Mouse (Mus musculus): Measurements from ENCODE around the gene Zmynd8.

Gene Zmynd8

DNA sequence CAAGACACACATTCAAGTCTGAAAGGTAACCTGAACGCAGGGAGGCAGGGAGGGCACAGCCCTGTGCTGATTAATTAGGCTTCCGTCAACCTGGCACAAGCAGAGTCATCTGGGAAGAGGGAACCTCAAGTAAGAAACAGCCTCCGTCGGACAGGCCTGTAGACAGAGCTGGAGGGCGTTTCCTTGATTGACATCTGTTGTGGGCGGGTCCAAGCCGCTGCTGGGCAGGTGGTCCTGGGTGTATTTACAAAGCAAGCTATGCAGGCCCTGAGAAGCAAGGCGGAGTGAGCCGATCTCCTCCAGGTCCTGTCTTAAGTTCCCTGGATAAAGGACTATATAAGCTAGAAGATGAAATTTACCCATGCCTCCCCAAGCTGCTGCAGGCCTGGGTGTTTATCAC, 65.3 kb downstream of the Zmynd8 start:
- DNase-seq (ENCODE audit: low spot score), result no peak

DNA sequence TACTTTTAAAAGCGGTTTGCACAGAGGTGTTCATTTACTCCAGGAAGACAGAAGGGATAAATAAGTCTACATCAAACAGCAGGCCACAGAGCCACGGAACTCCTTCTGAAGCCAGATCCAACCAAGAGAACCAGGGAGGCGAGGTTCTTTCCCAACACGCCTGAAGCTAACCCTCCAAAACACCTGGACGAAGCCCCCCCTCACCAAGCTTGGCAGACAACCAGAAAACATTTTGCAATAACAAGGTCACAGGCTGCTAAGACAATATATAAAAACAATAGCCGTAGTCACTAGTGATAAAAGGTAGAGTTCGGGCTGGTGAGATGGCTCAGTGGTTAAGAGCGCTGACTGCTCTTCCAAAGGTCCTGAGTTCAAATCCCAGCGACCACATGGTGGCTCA, 66.1 kb downstream of the Zmynd8 start:
- DNase-seq (ENCODE audit: low spot score), result no peak

DNA sequence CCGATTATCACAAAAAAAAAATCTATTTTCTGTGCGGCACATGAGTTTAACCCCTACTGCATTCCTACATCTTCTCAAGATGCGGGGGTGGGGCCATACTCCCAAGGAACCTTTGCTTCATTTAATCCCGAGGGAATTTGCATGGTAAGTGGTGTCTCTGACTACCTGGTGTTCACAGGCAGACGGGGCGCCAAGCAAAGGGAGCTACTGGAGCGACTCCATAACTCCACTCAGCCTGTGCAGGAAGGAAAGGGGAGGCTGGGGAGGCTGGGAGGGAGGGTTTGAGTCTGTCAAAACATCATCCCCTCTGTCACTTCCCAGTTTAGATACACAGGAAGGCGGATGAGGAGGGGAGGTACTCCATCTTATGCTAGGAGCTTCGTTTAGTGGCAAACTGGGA, 66.5 kb downstream of the Zmynd8 start:
- no peak for DNase-seq (ENCODE audit: low spot score)

DNA sequence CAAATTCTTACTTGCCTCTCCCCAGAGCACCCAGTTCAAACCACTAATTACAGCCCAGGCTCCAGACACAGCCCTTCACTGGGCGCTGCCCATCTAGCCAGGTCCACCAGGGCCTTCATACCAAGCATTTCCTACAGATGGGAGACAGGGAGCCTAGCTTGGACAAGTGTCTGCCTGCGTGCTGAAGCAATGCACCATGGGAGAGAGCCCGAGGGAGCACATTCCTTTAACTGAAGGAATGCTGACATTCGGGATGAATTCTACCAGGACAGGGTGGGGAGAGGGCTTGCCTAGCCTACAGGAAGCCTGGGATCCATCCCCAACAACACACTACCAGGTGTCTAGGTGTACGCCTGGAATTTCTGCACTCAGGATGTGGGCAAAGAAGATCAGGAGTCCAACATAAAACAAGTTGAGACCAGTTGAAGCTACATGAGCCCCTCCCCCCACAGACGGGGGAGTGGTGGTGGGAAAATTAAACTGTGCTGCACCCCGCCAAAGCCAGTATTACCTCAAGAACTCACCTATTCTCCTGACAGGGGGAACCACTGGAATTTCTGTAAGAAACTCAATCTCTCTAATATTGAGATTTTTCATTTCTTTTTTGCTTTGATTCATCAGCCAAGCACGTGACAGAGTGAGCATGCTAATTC, 67.1 kb downstream of the Zmynd8 start:
- no peak for DNase-seq (ENCODE audit: low spot score)

DNA sequence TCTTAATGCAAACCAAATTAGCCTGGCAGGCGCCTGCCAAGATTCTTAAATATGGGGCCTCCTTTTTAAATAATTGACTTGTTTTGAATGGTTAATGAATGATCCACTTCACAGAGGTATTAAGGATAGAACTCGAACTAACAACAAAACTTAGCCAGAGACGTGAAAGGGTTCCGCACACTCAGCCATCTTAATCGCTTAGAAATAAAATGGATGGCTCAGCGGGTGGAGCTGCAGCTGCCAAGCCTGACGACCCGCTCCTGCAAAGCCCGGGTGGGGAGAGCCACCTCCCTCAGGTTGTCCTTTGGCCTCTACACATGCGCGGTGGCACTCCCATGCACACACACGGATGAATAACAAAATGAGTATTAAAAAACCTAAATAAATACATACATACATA, 70.0 kb downstream of the Zmynd8 start:
- DNase-seq (ENCODE audit: low spot score), result no peak

DNA sequence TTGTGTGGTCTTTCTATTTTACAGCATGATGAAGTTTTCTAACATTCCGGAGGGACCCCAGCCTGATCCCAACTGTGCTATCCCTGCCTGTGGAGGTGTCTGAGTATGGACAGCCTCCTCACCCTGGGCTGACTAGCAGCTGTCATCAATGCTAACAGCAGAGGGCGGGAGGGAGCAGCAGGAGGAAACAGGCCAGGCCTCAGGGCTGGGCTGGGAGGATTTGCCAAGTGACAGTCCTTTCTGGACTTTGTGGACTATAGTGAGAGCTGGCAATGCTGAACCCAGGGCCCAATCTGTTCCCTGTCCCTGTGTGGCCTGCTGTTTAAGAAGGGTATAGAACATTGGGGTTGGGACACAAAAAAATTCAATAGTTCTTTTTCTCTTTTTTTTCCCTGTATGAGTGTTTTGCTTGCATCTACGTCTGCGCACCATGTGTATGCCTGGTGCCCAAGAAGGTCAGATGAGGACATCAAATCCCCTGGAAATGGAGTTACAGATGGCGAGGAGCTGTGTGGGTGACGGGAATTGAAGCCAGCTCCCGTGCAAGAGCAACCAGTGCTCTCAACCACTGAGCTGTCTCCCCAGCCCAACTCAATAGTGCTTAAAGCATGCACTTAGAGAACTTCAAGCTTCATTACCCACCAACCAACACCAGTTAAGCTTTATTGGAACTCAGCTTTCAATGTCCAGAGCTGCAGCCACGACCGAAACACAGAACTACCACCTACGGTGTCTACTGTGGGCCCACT, 72.7 kb downstream of the Zmynd8 start:
- DNase-seq (ENCODE audit: low spot score), result peak; percentile 40

DNA sequence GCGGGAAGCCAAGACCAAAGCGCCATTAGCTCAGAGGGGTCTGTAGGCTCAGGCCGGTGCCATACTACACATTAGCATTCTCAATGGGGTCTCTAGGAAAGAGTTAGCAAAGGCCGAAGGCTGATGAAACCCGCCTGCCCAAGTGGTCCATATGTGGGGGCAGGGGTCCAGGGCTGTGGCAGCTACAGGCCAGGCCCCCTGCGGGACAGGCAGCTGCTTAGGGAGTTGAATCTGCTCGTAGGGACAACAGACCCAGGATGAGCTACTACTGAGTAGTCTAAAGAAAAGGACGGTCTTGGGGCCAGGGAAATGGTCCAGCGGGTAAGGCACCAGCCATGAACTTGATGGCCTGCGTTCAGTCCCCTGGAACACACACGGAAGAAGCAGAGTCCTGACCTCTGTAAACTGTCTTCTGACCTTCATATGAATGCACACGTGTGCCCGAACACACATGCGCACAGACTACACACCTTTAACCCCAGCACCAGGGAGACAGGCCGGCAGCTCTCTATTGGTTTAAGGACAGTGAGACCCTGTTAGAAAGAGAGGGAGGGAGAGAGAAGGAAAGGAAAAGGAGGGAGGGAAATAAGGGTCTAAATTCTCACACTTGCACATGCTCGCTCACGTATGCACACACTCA, 73.4 kb downstream of the Zmynd8 start:
- no peak for DNase-seq (ENCODE audit: low spot score)

DNA sequence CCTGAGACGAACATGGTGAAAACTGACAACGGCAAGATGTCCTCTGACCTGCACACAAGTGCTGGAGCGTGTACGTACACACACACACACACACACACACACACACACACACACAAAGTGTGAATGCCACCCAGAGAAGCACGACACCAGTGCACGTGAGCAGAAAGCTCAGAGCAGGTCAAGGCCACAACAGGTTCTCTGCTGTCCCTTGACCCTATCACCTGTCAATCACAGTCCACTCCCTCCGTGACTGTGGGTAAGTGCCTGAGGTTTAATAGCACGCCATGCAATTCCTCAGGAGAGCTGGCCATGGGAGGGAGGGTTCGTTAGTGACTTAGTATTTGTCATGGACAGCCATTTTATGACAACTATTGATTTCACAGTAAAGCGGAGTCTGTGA, 74.0 kb downstream of the Zmynd8 start:
- no peak for DNase-seq (ENCODE audit: low spot score)

DNA sequence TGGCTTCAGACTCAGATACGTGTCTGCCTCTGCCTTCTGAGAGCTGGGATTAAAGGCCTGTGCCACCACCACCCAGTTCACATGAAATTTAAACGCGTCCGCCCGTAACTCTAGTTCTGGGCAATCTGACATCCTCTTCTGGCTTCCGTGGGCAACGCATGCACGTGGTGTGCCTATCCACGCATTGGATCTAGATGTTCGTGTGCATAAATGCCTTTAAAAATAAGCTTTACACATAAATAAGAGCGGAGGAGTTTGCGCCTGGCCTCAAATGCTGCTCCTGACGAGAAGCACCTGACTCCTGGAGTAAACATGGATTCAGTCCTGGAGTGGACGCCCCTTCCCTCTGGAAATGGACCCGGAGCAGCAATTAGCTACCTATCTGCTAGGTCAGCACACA, 76.3 kb downstream of the Zmynd8 start:
- no peak for DNase-seq (ENCODE audit: low spot score)

DNA sequence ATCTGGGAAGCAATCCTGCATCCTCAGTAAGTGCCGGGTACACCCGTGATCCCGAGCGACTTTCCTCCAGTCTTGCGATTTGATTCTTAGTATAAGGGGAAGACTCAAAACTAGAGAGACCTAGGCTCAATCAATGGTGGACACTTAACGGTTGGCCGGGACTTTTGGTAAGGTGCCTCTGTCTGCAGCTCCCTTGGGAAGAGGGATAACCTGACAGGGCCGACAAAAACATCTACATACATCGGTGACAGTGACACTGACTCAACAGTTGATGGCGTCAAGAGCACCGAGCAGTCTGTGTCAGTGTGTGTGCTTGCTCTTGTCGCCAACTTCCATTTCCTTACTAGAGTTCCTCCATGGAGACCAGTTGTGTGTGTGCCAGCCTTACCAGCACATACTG, 77.1 kb downstream of the Zmynd8 start:
- DNase-seq (ENCODE audit: low spot score), result no peak

DNA sequence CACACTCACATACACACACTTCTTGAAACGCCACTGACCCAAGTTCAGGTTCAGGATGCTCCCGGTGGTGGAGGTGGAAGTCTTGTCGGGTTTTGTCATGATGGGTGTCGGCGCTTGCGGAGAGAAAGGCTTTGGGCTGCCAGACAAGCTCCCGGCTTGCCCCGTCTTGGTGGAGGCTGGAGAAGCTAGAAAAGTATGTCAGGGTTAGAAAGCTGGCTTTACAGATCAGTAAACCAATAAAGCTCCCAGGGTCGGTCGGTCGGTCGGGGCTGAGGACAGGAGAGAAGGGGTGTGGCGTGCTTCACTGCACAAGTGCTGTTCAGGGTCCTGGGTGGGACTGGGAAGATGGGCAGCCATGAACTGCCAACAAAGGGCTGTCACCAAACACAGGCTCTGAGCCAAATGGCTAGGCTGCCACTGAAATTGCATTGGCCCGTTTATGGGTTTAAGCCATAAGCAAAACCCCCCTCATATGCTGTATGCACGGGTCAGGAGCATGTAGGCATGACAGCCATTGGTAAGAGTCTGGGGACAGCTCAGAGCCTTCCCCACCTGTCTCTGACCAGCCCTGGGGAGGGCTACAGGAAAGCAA, 78.2 kb downstream of the Zmynd8 start:
- DNase-seq (ENCODE audit: low spot score), result no peak

DNA sequence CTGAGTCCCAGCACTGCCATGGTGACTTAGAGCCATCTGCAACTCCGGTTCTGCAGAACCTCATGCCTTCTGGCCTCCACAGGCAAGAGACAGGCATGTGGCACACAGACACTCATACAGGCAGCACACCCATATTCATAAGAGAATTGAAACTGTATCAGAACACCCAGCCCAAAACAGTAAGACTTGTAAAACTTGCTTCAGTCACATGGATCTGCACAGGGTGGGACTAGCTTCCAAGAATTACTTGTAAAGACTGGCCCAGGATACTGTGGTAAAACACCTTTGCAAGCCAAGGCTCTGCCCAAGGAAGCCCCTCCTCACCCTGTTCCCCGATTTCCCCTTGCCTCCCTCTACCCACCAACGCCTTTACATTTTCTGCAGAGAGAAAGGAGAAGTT, 78.7 kb downstream of the Zmynd8 start:
- DNase-seq (ENCODE audit: low spot score), result no peak

DNA sequence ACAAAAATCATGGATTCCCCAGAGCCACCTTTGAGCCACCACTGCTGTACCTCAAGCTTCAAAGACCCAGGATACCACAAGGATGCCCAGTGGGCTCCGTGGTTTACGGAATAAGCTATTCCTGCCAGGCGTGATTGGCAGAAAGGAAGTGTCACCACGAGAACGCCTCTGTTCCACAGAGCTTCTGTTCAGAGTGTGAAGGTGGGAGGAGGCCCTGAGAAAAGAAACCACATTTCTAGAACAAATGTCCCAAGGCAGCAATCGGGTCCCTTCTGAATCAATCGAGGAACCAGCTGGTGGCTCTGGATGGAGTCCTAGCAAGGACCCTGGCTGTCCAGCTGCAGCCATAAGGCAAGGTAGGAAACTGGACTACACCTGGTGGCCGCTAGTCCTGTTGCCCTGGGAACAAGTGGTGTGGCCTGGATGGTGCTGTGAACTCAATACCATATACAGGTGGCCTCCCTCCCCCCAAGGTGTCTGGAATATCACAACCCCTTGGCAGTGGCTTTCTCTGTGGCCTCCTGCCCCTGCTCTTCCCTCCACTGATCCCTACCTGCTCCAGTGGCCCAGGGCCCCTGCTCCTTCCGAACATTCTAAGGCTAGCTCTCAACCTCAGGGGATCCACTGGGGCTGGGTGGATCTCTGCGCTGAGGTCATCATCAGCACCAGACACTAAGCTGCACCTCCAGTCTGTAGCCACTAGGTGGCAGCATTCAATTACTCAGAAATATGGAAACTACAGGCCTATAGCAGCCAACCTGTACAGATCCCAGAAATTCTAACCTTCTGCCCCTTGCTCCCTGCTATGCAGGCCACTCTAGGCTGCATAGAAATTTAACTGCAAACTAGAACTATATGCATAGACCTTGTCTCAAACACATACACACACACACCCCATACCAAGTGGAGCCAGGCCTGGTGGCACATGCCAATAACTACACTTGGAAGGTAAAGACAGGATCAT, 79.5 kb downstream of the Zmynd8 start:
- peak; percentile 88 for DNase-seq (ENCODE audit: low spot score)

DNA sequence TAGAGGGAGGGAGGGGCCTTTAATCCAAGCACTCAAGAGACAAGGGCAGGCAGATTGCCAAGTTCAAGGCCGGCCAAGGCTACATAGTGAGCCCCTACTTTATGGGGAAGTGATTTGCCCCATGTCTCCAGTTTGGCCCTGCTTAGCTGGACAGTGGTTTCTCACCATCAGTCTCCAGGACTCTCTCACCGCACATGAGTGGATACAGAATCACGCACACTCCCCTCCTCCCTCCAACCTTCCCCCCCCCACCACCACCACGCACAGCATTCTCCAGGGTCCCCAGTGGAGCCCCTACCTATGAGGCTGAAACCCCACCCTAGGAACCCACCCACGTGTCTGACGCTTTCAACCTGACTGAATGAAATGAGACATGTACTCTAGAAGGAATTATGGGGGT, 80.2 kb downstream of the Zmynd8 start:
- no peak for DNase-seq (ENCODE audit: low spot score)

DNA sequence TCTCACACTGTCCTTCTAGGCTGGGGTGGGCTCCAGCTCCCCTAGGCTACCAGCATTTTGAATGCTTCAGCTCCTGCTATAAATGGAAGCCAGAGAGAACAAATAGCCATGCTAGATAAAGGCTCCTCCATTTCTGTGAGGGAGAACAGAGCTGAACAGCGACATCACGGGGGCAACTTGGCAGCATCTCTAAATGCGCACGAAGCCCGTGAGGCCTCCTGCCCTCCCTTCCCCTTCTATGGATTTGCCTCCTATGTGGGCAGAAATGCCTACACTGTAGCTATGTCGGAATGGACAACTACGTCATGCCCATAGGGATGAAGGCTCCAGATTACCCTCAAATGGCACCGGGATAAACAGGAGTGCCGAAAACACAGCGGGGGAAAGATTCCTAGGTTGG, 81.4 kb downstream of the Zmynd8 start:
- no peak for DNase-seq (ENCODE audit: low spot score)

DNA sequence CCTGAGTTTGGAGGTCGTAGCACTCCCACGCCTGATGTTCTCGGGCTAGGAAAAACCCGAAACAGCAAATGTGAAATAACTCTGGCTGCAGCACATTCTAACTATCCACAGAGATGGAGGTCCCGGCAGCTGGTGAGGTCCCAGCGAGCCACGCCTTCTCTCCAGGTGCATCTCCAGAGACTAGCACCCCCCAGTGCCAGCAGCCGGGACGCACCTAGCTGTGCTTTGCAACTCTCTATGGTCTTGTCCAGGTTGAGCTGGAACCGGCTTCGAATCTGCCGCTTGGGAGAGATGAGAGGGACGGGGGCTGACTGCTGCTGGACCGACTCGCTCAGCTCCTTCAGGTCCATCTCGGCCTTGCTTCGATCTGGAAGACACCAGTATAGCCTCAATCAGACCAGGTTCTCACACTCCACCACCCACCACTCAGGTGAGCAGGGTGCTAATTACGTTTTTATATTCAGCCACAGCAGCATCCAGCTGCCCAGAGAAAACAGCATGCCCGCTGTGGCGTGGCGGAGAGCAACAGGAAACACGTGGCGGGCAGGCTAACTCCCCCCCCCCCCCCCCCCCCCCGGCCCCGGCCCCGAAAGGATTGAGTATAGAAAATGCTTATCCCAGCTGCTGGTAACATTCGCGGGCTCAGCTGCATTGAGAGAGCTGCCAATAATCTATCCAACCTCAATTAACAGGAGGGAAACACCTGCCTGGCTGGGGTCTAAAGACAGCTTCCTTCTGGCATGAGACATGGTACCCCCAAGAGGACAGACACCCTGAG, 83.5 kb downstream of the Zmynd8 start:
- DNase-seq (ENCODE audit: low spot score), result no peak

DNA sequence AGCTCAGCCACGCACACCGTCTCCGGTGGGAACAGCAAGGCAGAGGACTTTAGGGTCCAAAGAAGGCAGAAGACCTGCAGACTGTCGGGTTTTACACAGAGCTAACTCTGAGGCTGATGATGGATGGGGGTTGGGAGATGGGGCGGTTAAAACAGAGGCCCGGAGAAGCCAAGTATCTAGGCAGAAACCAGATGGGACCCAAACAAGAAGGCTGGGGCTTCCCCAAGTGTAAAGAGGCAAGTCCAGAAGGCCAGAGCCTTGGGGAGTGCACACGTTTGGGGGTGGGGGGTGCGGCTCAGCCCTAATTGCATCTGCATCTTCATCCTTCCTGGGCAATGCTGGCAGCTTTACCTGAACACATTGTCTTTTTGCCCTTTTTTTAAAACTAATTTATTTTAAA, 85.9 kb downstream of the Zmynd8 start:
- DNase-seq (ENCODE audit: low spot score), result no peak

DNA sequence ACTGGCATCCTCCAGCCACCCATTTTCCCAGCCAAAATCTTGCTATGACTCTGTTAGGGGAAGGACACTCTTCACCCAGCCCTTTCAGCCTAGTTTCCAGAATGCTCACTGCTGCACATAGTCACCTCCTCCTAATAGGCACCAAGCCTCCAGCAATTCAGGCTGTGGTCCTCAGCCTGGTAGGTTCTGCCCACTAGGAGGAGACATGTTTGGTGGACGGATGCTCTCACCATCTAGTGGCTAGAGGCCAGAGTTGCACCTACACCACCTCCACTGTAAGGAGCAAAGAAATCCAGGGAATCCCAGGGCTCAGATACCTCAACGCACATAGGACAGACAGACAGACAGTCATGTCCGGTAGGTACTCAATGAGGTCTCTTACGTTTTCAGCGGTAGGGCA, 87.3 kb downstream of the Zmynd8 start:
- DNase-seq (ENCODE audit: low spot score), result no peak

DNA sequence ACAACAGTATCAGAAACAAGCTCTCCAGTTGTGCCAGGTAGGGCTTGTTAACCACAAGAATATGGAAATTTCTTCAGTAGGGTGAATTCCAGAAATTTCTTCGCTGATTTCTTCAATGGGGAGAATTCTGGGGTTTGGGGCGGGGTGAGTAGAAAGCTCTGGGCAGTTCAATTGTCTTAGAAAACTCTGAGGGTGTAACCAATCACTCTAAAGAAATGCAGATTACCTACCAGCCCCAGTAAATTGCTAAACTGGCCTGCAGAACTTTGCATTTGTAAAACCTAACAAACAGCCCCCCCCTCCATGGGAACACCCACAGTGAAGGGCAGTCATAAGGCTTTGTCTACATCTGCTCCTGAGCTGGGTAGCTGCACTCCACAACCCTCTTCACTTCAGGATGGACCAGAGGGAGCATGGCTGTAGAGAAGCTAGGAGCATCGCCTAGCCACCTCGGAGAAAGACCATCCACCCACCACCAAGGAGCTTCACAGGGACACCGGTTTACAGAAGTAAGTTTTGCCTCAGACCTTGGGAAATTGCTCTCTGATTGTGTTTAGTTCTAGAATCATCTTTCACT, 88.8 kb downstream of the Zmynd8 start:
- no peak for DNase-seq (ENCODE audit: low spot score)

DNA sequence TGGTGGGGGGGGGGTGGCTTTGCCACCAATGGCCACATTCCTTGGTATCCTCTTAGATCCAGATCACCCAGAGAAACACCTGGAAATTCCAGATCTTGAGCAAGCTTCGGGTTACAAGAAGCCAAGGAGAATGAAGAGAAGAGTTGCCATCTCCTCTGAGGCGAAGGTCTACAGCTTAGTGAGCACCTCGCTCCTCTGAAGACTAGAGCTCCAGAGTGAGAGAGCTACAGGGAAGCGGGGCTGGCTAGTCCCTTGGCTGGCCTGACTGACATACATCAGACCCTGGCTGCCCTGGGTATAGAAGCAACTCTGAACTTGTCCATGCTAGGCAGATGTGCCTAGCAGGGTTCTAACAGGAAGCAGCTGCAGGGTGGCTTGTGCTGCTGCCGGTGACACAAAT, 89.7 kb downstream of the Zmynd8 start:
- DNase-seq (ENCODE audit: low spot score), result no peak

Measured in layer of hippocampus, adult 9-10 months (tissue).